Mouse (Mus musculus) olfactory bulb, adult 2 months (tissue): ENCODE data around the gene Dnajb8.

ENCODE experiments used
- CTCF ChIP-seq: fragments of 200-500 bp; IDR thresholded peaks from 2 replicates; pipeline ENCODE4 v1.5.1; 2012; ENCODE audit warnings: low read depth, mild to moderate bottlenecking, low read length, moderate library complexity; ENCODE audit not compliant: insufficient read depth
- POLR2A ChIP-seq: fragments of 200-500 bp; IDR thresholded peaks from 2 replicates; pipeline ENCODE4 v1.6.1; 2012; ENCODE audit warnings: mild to moderate bottlenecking, low read depth, low read length, moderate library complexity; ENCODE audit not compliant: insufficient read depth

GRCm38 (mm10) chr6:88262160-88262559 lies 40.1 kb downstream of the Dnajb8 start:
- TF ChIP-seq POLR2A: no peak
- no peak for TF ChIP-seq CTCF
